Mouse (Mus musculus) ES-CJ7 (cell line): ENCODE measurements around the gene Ccdc57.

ENCODE experiments used
- DNase-seq: peaks from one replicate; pipeline ENCODE4 v3.0.0; 2011; ENCODE audit warnings: low read depth, low spot score

Ccdc57 gene

DNA sequence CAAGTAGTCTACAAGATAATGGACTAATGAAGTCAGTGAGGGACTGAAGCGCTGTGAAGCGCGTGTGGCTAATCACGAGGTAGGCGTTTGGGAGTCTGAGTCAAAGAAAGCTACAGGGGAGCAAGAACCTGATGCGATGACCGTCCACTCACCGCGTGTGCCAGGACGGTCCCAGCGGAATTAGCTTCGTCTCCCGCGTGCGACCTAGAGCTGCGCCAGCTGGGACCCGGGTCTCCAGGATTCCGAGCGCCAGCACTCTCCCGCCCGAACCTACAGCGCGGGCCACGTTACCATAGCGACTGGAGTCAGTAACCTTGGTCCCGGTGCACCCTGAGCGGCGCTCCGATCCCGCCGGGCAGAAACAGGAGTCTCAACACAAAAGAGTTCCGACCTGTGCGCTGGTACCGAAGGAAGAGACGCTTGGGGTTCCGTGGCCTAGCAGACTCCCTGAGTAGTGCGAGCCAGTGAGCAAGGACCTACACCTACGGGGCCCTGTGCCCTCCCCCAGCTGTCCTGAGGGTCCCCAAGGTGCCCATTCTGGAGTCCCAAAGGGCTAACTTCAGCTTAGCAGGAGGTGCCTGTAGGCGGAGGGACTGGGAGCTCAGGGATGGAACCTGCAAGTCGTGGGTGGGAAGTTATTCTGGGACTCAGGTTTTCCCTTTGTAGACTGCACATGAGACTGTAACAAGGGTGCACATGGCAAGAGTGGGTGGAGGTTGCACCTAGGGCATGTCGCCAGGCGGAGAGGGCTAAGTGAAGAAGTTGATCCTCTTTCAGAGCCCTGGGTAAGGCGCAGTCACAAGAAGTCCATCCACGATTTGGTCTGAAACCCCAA lies at the start of gene Ccdc57:
Gene Ccdc57 (minus strand): TSS at position 309 of the 835 bp plus-strand sequence.
- peak; percentile 95 for DNase-seq

DNA sequence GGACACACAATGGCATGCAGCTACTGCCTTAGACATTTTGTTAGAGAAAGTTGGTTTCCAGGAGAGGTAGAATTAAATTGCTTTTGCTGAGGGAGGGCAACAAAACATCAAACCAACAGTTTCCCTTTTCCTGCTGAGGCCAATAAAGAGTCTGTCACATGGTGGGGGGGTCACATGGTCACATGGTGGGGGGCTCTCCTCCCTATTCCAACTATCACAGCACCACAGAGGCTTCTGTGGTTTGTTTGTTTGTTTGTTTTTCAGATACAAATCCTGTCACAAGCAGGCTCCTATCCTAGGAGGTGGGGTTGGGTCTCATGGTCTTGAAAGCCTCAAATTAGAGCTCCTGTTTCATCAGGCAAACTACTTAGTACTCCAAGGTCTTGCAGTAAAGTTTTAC lies 49.8 kb upstream of the Ccdc57 start:
- no peak for DNase-seq

DNA sequence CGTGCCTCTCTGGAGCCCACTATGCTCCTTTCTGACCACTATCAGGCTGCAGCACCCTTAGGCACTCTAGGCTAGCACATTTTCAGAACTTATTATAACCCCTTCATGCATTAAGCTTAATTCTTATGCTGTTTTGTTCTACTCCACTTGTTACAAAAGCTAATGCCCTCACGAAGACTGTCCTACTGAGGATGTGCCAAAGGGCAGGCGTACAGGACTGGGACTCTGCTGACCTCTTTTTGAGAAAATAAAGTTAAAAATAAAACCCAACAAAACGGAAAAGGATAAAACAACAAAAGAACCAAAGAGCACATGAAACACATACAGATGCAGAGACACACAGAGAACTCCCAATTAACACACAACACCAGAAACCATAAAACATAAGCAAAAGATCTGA lies 49.0 kb upstream of the Ccdc57 start:
- DNase-seq = no peak

DNA sequence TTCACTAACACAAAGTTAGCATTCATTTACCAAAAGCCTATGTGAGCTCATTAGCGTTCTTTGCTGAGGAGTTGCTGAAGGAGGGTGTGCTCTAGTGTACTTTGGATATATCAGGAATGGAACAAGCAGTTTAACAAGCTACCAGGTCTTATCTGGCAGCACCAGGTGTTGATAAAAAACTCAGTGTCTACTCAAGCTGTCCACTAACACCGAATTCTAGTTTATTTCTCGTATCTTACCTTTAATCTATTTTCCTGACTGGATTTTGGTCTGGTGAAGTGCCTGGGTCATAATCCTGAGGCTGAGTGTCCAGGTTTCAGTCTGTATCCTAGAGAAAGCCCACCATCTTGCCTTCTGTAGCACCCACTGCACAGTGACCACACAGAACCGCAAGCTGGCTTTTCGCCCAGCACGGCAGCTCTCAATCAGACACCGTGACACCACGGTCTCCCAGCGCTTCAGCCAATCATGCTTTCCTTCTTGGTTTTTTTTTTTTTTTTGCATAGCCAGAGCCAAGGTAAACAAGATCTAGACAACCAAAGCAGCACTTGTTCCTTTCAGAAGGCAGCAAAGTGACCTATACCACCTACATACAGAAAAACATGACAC lies 47.9 kb upstream of the Ccdc57 start:
- DNase-seq = no peak

DNA sequence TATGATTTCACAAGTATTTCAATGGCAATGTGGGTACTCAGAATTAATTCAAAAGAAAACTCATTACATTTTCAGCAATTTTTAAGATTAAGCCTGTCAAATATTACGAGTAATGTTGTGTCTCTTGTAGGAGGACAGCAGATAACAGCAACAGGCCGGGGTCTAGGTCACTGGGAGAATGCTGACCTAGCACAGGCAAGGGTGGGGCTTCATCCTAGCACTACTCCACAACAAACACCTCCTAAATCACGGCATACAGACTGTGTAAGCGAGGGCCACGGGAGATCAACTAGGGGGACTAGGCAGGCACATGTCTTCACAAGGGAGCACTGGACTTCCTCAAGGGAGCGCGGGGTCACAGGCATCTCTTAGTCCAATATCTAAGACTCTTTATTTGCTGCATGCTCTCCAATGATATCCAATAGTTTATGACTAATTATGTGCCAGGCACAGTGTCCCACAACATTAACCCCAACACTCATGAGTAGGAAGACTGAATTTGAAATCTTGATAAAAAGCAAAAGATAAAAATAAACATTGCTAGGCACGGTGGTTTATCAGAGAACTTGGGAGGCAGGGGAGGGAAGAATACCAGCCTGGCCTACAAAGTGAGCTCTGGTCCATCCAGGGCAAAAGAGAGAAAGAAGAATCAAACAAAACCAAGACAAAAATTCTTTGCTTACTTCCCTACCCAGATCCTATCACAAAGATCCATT lies 47.2 kb upstream of the Ccdc57 start:
- DNase-seq = no peak

DNA sequence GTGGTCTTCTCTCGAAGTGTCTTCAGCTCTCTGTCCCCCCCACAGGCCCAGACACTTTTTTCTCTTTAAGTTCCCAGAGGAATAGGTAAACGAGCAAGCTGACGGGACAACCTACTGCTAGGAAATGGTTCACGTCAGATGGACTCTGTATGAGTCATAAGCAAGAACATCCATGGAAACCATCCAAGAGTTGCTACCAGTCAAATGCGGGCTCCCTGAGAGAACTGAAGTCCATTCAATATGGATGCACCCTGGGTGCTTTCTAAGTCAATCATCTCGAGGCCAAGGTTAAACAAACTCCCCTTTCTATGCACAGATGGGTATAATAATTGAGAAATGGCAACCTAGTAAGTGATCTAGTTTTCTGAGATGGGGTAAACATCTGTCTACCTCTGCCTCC lies 40.6 kb upstream of the Ccdc57 start:
- DNase-seq = no peak

DNA sequence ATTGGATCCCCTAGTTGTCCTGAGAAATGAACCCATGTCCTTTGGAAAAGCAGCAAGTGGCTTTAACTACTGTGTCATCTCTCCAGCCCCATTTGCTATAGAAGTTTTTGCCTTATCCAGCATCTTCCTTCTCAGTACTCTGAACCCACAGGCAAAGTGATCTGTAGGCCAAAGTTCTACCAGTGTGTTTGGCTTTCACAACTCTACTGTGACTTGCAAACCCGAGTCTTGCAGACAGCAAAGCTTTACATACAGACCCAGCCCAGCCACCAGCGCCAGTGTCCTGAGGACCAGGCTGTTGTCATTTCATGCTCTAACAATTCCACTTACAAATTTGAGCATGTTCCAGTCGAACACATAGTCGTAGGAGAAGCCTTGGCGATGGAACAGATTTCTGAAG lies 38.6 kb upstream of the Ccdc57 start:
- DNase-seq = no peak

DNA sequence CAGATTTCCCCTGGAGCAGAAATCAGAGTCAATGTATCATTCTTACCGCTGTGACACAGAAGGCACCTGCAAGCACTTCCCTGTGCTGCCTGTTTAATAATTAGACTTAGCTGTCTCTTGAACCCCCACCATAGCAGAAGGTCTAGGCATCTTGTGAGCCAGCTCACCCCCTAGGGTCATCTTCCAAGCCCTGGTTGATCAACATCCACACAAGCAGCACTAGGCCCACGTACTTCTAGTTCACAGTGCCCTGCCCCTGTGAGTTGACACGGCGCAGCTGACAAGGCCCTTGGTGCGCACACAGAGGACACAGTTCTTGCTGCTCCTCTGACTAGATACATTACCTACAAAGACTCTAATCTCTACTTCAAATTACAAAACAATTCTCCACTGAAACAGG lies 37.1 kb upstream of the Ccdc57 start:
- no peak for DNase-seq

DNA sequence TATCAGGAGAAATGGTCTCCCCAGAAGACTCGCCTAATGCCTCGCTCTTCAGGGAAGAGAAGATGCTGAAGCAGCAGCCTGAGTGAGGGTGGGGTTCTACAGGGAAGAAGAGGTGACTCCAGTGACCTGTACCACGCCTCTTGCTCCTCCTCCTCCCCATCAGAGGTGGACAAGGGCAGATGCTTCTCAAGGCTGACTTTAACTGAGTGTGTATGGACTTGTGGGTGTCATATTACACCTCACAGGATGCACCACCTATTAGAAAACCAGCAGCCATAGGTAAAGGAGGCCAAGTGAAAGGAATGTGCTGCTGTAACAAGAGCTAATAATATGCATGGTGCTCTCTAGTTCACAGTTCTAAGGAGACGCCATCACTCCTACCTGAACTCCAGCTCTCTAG lies 32.9 kb upstream of the Ccdc57 start:
- peak; percentile 66 for DNase-seq

DNA sequence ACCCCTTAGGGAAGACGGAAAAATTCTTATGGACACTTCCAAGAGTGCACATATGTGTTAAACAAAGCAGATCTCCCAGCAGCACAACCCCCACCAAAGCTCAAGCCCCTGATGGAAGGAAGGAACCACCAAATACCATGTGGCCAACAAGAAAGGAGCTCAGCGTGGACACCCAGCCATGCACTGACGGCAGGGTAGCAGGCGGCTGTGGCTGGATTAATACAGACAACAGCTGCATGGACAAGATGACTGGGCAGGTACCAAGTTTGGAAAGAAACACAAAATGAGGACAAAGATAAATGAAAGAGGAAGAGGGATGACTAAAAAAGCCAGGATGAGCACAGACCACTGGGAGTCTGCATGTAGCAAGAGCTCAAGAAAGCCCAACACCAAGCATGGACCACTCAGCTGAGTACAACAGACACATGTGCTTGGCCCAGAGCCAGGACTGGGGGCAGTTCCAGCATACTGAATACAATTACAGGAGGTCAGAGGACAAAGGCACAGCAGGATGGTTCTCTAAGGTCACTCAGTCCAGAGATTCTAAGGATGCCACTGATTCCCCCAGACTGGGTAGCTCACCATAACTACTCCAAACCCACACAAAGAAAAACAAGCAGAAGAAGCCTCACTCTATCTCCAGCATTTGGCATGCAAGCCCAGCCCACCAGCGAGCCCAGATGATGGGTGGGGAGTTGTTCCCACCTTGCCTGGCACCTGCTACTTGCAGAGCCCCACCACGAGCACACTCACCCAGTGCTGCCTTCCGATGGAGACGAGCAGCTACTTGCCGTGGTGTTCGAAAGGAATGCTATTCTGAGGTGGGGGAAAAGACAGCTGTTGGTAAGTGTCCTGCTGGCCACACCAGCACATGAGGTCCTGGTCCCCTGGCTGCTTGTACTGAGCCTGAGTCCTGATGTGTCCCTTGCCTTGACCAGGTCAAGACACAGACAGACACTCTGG lies 31.8 kb upstream of the Ccdc57 start:
- DNase-seq = peak; percentile 46

DNA sequence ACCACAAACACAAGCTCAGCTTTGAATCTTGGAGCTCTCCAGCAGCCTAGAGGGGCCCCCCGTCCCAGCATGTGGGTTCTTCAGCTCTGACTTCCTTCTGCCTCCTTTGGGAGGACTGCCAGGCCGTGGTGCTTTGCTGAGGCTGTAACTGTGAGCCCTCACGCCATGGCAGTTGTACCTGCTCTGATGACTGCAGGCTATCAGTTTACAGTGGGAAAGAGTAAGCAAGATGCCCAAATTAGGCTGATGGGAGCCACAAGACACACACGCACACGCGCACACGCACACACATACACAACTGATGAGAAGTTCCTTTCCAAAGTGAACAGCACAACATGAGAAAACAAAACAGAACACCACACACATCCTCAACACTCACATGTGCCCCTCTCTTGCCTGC lies 30.2 kb upstream of the Ccdc57 start:
- DNase-seq = no peak

DNA sequence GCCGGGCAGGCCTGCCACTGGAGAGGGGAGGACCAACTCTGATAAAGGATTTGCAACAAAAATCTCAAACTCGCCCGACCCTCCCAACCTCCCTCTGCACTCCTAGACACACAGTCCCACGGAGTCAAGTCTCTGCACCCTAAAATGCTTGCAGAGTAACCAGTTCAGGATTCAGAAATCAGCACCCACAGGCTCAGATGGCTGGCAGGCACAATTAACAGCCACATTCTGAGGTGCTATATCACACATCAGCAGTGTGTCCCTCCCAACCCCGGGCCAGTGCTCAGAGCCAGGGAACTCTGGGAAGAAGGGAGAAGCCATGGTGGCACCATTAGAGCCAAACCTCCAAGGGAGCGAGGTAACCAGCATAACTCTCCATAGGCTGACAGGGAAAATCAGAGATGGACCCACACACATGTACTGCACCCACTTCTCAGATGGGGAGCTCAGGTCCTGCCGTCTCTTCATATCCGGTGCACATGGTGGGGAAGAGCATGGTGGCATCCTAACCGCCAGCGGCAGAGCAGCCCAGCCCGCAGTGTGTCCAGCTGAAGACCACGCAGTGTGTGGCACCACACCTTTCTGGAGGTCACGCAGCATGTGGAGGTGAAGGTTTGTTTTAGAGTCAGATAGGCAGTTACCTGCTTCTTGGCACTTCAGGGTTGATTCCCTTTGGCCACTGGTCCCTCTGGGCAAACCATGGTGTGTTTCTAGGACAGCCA lies 29.5 kb upstream of the Ccdc57 start:
- DNase-seq = no peak

DNA sequence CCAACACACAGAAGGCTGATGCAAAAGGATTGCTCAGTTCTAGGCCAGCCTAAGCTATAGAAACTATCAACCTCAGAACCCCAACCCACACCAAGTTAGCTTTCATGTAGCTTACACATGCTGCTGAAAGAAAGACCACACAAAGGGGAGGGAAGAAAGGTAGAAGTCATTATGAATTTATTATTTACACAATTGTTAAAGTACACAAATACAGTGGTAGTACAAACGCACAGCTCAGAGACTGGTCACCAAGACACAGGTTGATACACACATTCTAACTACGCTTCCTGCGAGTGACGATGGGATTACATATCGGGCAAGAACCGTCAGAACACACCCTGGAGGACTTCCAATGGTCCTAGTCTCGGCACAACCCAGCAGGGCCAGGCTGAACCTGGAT lies 28.9 kb upstream of the Ccdc57 start:
- no peak for DNase-seq

DNA sequence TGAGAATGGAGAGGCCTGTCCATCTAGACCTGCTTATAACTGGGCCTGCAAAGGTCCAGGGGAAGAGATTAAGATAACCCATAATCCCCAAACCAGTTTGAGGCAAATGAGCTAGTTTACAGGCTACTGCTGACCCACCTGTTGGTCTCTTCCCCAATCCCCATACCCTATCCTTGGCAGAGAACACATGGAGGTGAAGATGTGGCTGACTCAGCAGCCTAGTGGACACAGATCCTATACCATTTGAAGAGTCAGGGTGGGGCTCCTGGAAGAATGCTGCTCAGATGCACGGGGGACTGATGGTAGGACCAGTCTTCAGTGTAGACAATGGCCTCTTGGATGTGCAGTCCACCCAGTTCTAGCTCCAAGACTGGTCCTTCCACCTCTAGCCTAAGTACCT lies 27.6 kb upstream of the Ccdc57 start:
- no peak for DNase-seq

DNA sequence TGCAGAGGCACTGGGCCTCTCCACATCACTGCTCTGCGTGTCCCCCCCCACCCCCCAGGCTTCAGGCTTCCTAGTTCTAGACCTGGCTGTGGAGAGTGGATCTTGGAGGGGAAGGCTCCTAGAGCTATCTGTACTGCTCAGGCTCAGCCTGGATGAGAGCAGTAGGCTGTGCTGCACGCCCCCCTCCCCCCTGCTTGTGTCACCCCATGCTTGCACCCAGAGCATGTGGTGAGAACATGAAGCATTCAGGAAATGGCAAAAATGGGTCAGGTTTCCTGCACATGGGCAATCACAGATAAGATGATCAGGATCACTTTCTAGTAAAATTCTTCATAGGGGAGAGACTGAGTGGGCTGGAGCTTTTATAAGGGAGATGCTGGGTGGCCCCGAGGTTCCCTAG lies 26.9 kb upstream of the Ccdc57 start:
- DNase-seq = no peak

DNA sequence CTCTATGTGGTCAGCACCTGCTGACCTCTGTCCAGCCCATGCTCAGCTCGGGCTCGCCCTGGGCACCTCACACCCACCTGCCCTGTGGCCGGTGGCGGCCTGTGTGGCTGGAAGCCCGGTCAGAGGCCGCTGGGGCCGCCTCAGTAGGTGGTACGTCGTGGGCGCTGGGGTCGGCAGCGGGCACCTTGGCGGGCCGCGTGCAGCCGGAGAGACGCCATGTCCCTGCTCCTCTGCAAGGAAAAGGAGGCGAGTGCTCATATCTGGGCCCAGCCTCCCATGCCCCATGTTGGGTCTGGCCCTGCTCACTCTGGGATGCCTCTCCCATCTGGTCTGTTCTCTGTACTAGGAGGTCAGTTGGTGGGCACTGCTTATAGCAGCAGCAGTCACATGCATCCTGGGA lies 26.4 kb upstream of the Ccdc57 start:
- no peak for DNase-seq

DNA sequence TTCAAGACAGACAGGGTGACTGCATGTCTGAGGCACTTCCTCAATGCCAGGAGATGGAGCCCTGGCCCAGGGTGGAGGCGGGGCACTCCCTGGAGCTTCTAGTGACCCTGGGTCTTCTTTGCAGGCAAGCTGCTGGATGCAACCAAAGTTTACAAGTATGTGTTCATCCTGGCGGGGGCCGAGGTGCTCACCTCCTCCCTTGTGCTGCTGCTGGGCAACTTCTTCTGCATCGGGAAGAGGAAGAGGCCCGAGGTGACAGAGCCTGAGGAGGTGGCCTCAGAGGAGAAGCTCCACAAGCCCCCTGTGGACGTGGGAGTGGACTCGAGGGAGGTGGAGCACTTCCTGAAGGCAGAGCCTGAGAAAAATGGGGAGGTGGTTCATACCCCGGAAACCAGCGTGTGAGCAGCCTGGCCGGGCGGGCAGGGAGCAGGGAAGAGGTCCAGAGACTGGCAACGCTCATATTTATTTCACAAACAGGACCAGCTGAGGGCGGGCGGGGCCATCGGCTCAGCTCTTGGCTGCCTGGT lies 25.1 kb upstream of the Ccdc57 start:
- DNase-seq = no peak

DNA sequence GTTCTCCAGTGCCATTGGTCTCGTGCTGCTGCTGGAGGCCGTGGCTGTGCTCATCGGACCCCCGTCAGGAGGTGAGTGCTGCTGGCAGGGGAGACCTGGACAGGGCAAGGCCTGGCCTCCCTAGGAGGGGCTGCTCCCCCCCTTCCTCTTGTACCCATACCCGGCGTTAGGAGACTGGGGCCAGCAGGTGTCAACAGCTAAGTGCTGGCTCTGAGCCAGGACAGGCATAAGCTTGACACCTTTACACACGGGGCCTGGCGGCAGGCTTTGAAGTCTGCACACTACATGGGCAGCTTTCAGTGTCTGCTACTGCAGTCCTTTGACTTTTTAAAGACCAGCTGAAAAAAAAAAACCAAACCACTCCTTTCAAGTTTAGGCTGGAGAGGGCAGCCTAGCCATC lies 24.4 kb upstream of the Ccdc57 start:
- no peak for DNase-seq

DNA sequence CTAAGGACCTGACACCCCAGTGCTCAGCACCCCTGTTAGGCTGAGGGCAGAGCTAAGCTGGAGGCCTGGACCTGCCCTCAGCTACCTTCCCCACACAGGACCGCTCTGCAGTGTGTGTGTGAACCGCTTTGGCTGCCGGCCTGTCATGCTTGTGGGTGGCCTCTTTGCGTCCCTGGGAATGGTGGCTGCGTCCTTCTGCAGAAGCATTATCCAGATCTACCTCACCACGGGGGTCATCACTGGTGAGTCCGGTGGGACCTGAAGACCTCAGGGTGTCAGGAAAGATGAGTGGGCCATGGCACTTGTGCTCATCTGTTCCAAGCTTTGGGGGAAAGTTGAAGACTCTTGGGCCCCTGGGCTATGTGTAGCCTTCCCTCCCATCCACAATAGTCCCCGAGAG lies 23.0 kb upstream of the Ccdc57 start:
- no peak for DNase-seq

DNA sequence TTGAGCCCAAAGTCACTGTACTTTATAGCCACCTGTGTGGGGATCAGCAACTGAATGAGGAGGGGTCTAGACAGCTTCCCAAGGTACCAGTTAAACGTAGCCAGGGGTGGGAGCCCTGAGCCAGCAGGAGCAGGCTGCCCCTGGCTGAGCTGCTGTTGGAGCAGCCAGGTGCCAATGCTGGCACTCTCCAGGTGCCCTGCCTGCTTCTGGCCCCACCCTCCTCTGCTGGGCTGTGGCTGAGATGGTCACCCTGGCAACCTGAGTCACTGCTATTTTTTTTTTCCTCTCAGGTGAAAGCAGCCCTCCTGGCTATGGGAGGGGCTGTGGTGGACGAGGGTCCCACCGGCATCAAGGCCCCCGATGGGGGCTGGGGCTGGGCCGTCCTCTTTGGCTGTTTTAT lies 22.3 kb upstream of the Ccdc57 start:
- no peak for DNase-seq
